Mouse (Mus musculus): ENCODE measurements around the gene Crk.

DNA sequence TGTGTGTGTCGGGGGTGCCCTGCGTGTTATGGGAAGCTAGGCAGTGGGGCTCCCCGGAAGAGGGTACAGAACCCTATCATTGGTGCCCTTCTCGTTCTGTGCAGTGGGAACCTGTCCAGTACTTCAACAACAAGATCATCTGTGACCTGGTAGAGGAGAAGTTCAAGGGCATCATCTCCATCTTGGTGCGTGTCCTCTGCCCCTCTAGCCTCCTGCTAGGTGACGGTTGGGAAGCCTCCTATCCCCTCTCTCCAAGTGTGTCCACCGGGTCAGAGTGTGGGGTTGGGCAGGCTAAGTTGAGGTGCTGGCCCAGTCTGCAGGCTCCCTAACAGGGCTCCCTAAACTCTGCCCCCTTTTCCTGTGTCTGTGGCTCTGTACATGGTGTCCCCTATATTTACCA lies 16.9 kb upstream of the Crk start:
- TF ChIP-seq CTCF (IDR thresholded peaks at IDR 0.05; ENCODE audit: low read depth) (no peak), EP300 (IDR thresholded peaks at IDR 0.05; ENCODE audit: low read depth) (no peak)

Measured in heart, postnatal 0 days (tissue).